Mouse (Mus musculus) common myeloid progenitor, adult 5-6 weeks (primary cell): ENCODE results near the gene Galt. TPM values are rescaled to one million over a fixed set of nuclear protein-coding genes. Genes with fewer than 3 reads are reported as not detected.
"Not testable (repeated sequence)": the region's sequence is repeated elsewhere in the genome, so short reads cannot be mapped to it uniquely, and the experiment has no call there.

Experiments used
- ATAC-seq: replicated peaks from 2 replicates; pipeline ENCODE4 v1.8.0; 2016; ENCODE audit warnings: low read depth, mild to moderate bottlenecking, moderate TSS enrichment, inconsistent platforms; ENCODE audit not compliant: poor library complexity, severe bottlenecking
- total RNA-seq: library from RNA; stranded (forward); fragments of 200-1000, 187-1606 nt; gene quantifications from 2 replicates; pipeline ENCODE4 v1.2.3, GENCODE M21; 2017

The Galt gene
- total RNA-seq, 1 experiment from 2014 or later, result 18.4 TPM

DNA sequence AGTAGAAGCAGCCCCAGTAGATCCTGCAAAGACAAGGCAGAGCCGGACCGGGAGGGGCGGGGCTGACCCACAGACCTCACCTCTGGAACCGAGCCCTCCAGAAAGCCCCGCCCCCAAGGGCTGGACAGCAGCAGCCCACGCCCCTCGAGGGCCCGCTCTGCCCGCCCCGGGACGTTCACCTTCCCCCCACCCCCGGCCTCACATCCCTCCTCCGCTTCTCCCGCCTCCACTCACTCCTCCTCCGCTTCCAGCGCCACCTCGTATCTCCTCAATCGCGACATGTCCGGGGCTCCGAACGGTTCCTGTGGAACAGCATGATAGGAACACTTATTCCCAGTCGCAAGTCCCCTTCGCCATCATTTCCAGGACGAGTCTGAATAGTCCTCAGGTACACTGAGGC is 18.5 kb downstream of the Galt start:
- 0 out of 2 replicates have a peak, but pooled peaks have one; percentile 50 for ATAC-seq

DNA sequence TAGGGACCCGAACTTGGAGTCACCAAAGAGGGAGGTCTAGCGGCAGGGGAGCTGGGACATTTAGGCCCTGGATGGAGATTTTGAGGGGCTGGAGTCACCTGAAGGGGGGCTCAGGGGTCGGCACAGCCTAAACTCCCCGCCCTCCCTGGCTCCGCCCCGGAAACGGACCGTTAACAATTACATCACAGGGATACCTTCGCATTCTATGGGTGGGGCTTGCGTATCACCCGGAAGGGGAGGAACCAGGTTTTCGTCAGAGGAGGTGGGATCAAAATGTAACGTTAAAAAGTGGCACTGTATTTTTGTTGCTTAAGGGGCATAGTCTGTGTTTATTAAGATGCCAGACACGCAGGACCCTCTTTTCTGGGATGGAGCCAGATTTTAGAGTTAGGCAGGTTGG is 19.0 kb downstream of the Galt start, which contains the start of gene Ccl27a:
Gene Ccl27a (minus strand): TSS at position 246 of the 400 bp plus-strand sequence.
- ATAC-seq, result peak; percentile 62; the same call in 1 of the 2 replicates

DNA sequence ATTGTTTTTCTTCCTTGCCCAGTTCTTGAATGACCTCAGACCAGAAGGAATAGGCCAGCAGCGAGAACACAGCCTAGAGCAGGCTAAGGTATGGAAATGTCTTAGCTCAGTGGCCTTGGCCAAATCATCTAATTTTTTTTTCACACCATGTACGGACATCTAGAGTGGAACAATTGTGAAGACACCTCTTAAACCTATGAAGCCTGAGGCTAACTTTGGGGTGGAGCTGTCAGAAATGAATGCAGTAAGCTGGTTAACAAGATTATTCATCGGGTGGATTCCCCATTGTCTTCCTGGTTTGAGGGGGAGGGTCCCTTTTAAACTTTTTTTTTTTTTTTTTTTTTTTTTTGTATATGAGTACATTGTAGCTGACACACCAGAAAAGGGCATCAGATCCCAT is 19.5 kb downstream of the Galt start:
- not testable (repeated sequence) for ATAC-seq

DNA sequence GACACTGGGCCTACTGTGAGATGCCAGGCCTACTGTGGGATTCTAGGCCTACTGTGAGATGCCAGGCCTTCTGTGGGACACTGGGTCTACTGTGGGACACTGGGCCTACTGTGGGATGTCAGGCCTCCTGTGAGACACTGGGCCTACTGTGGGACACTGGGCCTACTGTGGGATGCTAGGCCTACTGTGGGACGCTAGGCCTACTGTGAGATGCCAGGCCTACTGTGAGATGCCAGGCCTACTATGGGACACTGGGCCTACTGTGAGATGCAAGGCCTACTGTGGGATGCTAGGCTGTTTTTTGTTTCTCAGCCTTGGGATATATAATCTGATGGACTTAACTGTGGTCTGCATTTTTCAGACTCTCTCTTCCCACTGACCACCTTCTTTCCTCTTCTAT is 20.8 kb downstream of the Galt start:
- not testable (repeated sequence) for ATAC-seq

- not testable (repeated sequence) for ATAC-seq
Measured at GRCm38 (mm10) chr4:41781271-41781670, 26.2 kb downstream of the Galt start.

DNA sequence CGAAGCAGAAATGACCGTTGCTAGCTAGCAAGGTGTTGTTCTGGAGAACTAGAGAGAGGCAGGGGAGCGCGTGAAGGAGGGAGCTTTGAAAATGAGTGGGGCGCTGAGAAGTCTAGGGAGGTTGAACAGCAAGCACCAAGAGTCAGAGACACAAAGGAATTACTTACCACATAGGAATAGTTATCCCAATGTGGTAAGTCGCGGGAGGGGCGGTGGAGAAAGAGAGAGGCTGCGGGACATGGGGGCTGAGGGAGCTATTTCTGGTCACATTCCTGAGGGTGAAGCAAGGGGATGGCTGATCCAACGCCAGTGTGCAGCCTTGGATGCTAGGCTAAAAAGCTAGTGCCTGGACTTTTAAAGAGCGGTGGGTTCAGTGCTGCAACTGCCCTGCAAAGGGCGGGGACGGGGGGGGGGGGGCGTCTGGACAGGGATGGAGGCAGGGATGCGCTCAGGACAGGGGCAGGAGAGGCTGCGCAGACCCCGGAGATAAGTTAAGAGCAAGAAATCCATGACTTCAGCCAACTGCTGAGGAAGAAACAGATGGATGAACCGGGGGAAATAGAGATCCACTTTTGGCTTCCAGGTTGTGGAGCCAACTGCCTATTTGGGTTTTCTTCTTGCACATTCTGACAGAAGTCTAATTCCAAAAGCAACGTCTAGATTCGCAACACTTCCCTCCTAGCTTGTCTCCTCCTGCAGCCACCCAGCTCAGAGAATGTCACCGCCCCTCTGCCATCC is 26.9 kb downstream of the Galt start:
- ATAC-seq, result not testable (repeated sequence)

DNA sequence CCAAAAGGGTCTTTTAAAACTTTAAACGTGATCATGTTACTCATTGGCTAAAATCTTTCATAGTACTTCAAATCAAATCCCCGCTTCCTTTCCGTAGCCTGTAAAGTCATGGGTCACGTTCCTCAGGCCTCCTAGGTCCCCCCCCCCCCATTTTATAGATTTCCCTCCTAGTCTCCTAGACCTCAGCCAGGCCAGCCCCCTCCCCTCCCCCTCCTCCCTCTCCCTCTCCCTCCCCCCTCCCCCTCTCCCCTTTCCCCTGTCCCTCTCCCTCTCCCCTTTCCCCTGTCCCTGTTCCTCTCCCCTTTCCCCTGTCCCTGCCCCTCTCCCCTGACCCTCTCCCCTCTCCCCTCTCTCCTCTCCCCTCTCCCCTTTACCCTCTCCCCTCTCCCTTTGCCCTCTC is 27.7 kb downstream of the Galt start:
- ATAC-seq, result not testable (repeated sequence)

- ATAC-seq, result not testable (repeated sequence)
Measured at GRCm38 (mm10) chr4:41783197-41783596, 28.2 kb downstream of the Galt start.

Other genes with a start within 250 kb of the Galt start
- 0.58 TPM in 1 of 2 replicates, not detected in the other for gene 1110017D15Rik, start 237.9 kb upstream of the Galt start, total RNA-seq
- 0.64 and 3.2 TPM in 2 replicates for gene Fam219a, start 185.7 kb upstream of the Galt start, total RNA-seq
- not detected in 2 replicates for gene Dnaic1, start 185.5 kb upstream of the Galt start, total RNA-seq
- not detected in 2 replicates for gene Enho, start 114.9 kb upstream of the Galt start, total RNA-seq
- gene Cntfr, start 58.1 kb upstream of the Galt start, total RNA-seq, result not detected in 2 replicates
- gene Il11ra1, start 55.2 kb upstream of the Galt start, total RNA-seq, result 104 and 110 TPM in 2 replicates
- gene Rpp25l, start 41.7 kb upstream of the Galt start, total RNA-seq, result 22.8 and 28.2 TPM in 2 replicates
- 62.8 and 92.5 TPM in 2 replicates for gene Dctn3, start 32.1 kb upstream of the Galt start, total RNA-seq
- gene Arid3c, start 24.1 kb upstream of the Galt start, total RNA-seq, result not detected in 2 replicates
- gene Sigmar1, start 929 bp downstream of the Galt start, total RNA-seq, result 61.0 and 86.9 TPM in 2 replicates
- 7.3 and 18.8 TPM in 2 replicates for gene Ccl27a, start 19.0 kb downstream of the Galt start, total RNA-seq
- not detected in 2 replicates for gene Gm21541, start 148.4 kb downstream of the Galt start, total RNA-seq
- 0.37 and 2.8 TPM in 2 replicates for gene Gm20878, start 186.3 kb downstream of the Galt start, total RNA-seq
- not detected in 2 replicates for gene Fam205a4, start 210.8 kb downstream of the Galt start, total RNA-seq